Mouse (Mus musculus) neutrophil, adult 59 days (primary cell): ENCODE results near the gene Gm8994. TPM values are rescaled to one million over a fixed set of nuclear protein-coding genes. Genes with fewer than 3 reads are reported as not detected.

Experiments used
- total RNA-seq, 2 experiments: library from RNA; stranded (reverse); gene quantifications; 1 replicate in 1 of 2; 2 replicates in 1 of 2; pipeline ENCODE4 v1.2.4; 2023

Gm8994 gene
- not detected for total RNA-seq

GRCm38 (mm10) chr6:136327239-136327638, at the start of gene Gm8994:
Gene Gm8994, plus strand, starts transcription at chr6:136327539.

Other genes starting within 250 kb of the Gm8994 start
- not detected for gene Grin2b, start 154.0 kb upstream of the Gm8994 start, total RNA-seq
- not detected for gene E330021D16Rik, start 88.0 kb downstream of the Gm8994 start, total RNA-seq
- 100 to 1,000 TPM; 198 to 221 TPM for gene Atf7ip, start 178.6 kb downstream of the Gm8994 start, total RNA-seq